Mouse (Mus musculus): Measurements from ENCODE around the gene Arrdc5. TPM values are rescaled to one million over a fixed set of nuclear protein-coding genes. Genes with fewer than 3 reads are reported as not detected.

The Arrdc5 gene
- polyA plus RNA-seq, 1 experiment from 2014 or later, result not detected

DNA sequence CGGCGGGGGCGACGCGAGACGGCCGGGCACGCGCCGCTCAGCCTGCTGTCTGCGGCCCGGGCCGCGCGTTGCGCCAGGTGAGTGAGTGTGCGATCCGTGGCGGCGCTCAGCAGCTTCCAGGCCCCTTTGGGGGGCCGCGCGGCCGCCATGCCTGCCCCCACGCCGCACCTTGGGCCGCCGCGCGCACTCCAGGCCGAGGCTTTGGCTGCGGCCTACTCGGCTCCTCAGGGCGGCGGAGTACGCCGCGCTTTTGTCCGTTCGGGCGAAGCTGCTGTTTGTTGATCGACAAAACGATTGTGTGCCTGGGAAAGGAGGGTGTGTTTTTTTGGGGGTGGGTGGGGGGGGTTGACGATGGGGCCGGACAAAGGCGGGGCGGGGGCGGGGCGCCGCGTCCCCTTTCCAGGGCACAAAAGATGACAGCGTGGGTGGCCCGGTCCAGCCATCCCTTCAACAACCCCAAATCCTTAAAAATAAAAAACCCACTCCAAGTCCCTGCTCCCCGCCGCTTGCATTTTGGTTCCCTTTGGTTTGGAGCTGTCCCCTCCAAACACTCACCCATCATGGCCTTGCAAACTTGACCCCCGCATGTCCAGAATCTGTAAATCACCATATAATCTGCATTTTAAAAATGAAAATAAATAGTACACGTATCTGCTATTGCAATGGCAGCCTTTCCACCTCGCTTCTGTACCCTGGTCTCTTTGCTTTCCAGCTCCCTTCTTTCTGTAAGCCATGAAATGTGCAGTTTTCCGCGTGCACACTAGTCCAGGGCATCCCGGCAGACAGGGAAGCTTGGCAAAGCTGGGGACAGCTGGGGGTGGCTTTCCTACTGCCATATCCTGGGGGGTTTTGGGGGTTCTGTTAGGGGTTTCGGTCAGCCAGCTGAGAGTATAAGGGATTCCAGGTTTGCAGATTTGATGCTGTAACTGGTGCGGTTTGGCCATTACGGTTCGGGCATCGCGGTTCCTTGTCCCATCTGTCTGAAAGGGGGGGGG is 26.4 kb upstream of the Arrdc5 start:
- WGBS, result 4% methylated on average over 67 of the region's 67 CpGs

DNA sequence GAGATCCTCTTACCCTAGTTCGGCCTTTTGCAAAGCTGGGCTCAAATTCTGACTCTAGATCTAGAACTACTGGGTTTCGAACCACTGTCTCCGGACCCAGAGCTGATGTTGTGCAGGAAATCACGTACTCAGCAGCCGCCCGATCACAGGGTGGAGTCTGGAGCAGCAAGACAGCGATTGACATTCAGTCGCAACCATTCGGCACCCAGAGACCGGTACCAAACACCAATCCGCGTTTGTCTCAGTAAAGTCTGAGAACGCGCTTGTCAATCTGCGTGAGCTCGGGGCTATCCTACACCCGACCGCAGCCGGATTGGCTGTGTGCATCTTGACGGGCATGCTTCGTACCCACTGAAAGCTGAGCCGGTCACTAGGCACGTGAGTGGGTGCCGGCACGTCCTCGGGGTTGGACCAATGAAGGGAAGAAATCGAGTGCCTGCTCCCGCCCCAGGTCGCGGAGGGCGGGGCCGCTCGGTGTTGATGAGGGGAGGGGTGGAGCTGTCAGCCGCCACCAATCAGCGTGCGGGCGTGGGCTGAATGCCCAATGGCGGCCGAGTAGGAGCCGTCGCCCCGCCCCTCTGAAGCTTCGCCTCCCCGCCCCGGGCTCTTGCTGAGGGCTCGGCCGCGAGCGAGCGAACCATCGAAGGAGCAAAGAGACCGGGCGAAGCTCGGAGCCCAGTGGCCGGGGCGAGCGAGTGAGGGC is 25.5 kb upstream of the Arrdc5 start, which contains the start of gene Kdm4b:
Gene Kdm4b, plus strand, starts transcription at position 613 of the 703 bp plus-strand sequence.
- Histone ChIP-seq H3K36me3 (peaks cover 38% of the 10 kb centered on the region), H3K4me3 (peak within 1 kb of the TSS; percentile 88), H3K27ac (replicated peaks) (peak within 1 kb of the TSS; percentile 95), H3K27me3 (ENCODE audit: low read depth, poor library complexity, severe bottlenecking) (no peaks in the 10 kb centered on the region), H3K9me3 (replicated peaks) (no peaks in the 10 kb centered on the region), H3K4me1 (peaks cover 45% of the 10 kb centered on the region)
- WGBS, result under 1% methylated on average over 57 of the region's 57 CpGs
- peak; percentile 99 for DNase-seq (ENCODE audit: low spot score)

More for the DNA sequence above, 26.4 kb upstream of the Arrdc5 start:
- H3K27me3 ChIP-seq (ENCODE audit: low read depth, poor library complexity, severe bottlenecking), result no peaks in the 10 kb centered on the region
- peak overlapping the region; percentile 95 for H3K27ac ChIP-seq (replicated peaks)
- H3K36me3 ChIP-seq, result peaks cover 29% of the 10 kb centered on the region
- no peaks in the 10 kb centered on the region for H3K9me3 ChIP-seq (replicated peaks)
- no peak for DNase-seq (ENCODE audit: low spot score)
- peak overlapping the region; percentile 88 for H3K4me3 ChIP-seq
- peaks cover 52% of the 10 kb centered on the region for H3K4me1 ChIP-seq

DNA sequence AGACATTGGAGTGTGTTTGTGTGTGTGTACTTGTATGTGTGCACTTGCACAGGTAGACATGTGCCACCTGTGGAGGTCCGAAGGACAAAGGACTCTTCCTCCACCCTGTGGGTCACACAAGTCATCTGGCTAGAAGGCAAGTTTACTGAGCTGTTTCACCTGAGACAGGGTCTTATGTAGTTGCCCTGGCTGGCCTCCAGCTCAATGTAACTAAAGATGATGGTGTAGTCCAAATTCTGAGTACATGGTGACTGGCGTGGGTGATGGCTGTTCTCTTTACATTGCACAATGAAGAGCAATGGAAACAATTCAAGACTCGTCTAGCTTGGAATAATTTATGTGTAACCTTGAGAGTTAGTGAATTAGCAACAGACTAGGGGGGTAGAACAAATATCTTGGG is 24.3 kb upstream of the Arrdc5 start:
- Histone ChIP-seq H3K36me3 (peaks cover 49% of the 10 kb centered on the region), H3K9me3 (replicated peaks) (no peaks in the 10 kb centered on the region), H3K27ac (replicated peaks) (no peak overlapping the region), H3K4me1 (peaks cover 33% of the 10 kb centered on the region), H3K4me3 (no peak overlapping the region), H3K27me3 (ENCODE audit: low read depth, poor library complexity, severe bottlenecking) (no peaks in the 10 kb centered on the region)
- DNase-seq (ENCODE audit: low spot score), result no peak
- 71% methylated on average over 3 of the region's 3 CpGs for WGBS

DNA sequence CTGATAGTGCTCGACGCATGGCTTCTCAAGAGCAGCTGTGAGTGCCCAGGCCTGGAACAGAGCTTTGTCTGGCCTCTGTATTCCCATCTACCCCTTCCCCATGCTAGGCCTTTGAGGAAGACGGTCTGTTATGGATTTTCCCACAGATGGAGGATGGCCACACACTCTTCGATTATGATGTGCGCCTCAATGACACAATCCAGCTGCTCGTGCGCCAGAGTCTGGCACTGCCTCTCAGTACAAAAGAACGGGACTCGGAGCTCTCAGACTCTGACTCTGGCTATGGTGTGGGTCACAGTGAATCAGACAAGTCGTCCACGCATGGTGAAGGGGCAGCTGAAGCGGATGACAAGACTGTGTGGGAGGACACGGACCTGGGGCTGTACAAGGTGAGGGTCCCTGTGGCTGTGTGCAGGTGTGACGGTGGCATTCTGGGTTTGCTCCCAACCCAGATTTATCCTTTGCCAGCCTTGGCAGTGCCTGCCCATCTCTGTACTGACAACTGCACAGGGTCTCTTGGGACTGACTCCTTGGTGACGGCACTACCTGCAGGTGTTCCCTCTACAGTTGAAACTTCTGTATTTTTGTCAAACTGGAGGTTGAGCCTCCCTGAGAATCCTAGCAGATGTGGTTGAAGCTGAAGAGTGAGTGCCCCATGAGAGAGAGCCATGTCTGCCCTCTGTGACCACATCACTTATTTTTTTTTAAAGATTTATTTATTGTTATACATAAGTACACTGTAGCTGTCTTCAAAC is 9.3 kb upstream of the Arrdc5 start:
- Histone ChIP-seq H3K4me3 (no peak overlapping the region), H3K36me3 (peaks cover 97% of the 10 kb centered on the region), H3K4me1 (peaks cover 38% of the 10 kb centered on the region), H3K9me3 (replicated peaks) (no peaks in the 10 kb centered on the region), H3K27me3 (ENCODE audit: low read depth, poor library complexity, severe bottlenecking) (no peaks in the 10 kb centered on the region), H3K27ac (replicated peaks) (no peak overlapping the region)
- WGBS, result 94% methylated on average over 15 of the region's 15 CpGs
- no peak for DNase-seq (ENCODE audit: low spot score)

DNA sequence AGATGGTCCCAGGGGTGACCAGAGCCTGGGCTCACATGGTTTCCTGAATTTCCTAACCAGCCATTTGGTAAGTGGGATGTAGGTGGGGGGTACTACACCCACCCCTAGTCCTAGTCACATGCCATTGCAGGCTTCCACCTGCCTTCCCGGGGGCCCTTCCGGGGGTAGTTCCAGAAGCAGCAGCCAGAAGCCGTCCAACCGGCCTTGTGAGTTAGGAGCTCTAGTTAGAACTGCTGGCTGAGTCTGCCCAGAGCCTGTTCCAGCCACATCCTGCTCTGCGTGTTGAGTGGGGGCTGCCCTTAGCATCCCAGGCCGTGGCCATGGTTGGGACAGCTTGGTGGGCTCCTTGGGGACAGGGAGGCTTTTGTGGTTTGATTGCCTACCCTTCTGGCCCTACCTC is 8.0 kb upstream of the Arrdc5 start:
- Histone ChIP-seq H3K4me1 (peaks cover 45% of the 10 kb centered on the region), H3K36me3 (peaks cover 84% of the 10 kb centered on the region), H3K9me3 (replicated peaks) (no peaks in the 10 kb centered on the region), H3K27me3 (ENCODE audit: low read depth, poor library complexity, severe bottlenecking) (no peaks in the 10 kb centered on the region), H3K4me3 (0 out of 2 replicates have a peak overlapping the region, but pooled peaks have one; percentile 1), H3K27ac (replicated peaks) (no peak overlapping the region)
- DNase-seq (ENCODE audit: low spot score), result no peak
- WGBS, result 88% methylated on average over 6 of the region's 6 CpGs

DNA sequence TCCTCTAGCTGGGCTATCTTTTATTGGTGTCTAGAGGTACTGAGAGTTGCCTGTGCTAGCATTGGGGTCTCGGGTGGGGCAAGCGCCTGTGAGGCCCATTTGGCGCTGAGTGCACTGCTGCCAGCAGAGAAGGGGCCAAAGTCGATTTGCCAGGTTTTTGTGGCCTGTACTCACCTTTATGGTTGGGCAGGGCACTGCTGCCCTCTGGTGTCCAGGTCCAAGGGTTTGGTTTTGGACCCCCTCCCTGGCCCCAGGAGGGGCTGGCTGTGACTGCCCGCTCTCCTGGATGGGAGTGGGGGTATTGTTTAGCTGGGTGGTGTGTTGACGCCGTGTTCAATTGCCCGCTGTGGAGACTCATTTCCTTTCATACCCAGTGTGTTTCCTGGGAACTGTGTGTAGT is 5.7 kb upstream of the Arrdc5 start:
- Histone ChIP-seq H3K9me3 (replicated peaks) (no peaks in the 10 kb centered on the region), H3K4me1 (peaks cover 57% of the 10 kb centered on the region), H3K27ac (replicated peaks) (peak overlapping the region; percentile 98), H3K36me3 (peaks cover 62% of the 10 kb centered on the region), H3K27me3 (ENCODE audit: low read depth, poor library complexity, severe bottlenecking) (no peaks in the 10 kb centered on the region), H3K4me3 (peak overlapping the region; percentile 81)
- no peak for DNase-seq (ENCODE audit: low spot score)
- WGBS, result 80% methylated on average over 8 of the region's 8 CpGs

DNA sequence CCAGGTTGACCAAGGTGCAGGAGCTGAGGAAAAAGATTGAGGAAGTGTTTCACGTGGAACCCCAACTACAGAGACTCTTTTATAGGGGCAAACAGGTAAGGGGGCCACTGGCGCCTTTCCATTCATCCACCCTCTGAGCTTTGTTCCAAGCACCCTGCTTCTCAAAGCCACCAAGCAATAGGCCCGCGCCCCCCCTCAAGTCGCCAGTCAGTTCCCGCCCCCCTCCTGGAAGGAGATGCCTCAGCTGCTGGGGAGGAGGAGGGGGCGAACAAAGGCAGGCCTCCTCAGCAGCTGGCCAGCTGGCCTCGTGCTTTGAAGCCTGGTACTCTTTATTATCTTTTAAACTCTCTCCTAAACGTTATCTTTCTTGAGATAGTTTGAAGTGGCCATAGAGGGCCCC is 5.1 kb upstream of the Arrdc5 start:
- 41% methylated on average over 9 of the region's 9 CpGs for WGBS
- Histone ChIP-seq H3K4me3 (peak overlapping the region; percentile 81), H3K4me1 (peaks cover 57% of the 10 kb centered on the region), H3K36me3 (peaks cover 55% of the 10 kb centered on the region), H3K27me3 (ENCODE audit: low read depth, poor library complexity, severe bottlenecking) (no peaks in the 10 kb centered on the region), H3K27ac (replicated peaks) (peak overlapping the region; percentile 98), H3K9me3 (replicated peaks) (no peaks in the 10 kb centered on the region)
- DNase-seq (ENCODE audit: low spot score), result no peak

DNA sequence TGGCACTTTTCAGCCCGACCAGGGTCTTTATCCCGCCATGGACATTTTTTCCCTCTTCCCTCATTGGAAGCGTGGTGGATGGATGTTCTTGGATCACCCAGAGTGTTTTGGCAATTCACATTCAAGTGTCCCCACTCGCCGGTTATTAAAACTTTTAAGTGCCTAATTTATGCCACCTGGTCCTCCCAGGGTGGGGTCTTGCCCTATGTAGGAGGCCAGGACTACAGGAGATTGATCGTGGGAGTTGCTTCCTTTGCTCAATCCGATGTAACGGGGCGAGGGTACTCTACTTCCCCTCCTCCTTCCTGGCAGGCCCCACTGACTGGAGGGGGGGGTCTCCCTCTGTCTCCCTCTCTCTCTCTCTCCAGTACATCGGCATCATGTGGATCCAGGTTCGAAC is 4.6 kb upstream of the Arrdc5 start:
- Histone ChIP-seq H3K4me1 (peaks cover 57% of the 10 kb centered on the region), H3K36me3 (peaks cover 51% of the 10 kb centered on the region)
- DNase-seq (ENCODE audit: low spot score), result no peak

DNA sequence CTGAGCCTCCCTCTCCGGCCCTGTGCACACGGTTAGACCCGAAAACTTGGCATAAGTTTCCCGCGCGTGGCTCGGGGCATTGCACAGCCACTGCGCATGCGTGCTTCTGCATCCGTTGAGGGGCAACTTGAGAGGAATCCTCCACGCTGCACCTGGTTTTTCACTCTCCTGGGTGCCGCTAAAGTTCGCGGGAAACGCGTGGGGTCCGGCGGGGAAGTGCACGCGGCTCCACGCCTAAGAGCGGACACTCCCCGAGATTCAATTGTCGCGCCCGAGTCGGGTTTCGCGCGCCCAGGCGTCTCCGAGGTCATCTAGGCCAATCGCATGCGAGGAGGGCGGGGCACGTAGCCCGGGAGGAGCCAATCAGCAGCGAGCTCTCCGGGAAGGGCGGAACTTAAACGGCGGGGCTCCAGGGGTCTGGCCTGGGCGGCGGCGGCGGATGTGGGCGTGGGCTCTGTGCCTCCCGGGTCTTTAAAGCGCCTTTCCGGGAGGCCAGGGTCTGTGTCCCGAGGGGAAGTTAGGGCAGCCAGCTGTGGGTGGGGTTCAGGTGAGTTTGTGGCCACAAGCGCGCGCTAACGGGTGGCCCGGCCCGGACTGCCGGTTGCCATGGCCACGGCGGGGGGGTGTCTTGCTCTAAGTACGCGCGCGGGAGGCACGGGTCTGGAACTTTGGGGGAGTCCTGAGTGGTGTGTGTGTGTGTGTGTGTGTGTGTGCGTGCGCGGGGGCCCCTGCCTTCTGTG is 3.9 kb upstream of the Arrdc5 start:
- H3K9me3 ChIP-seq (replicated peaks), result no peaks in the 10 kb centered on the region
- WGBS, result under 1% methylated on average over 68 of the region's 68 CpGs
- no peaks in the 10 kb centered on the region for H3K27me3 ChIP-seq (ENCODE audit: low read depth, poor library complexity, severe bottlenecking)
- H3K36me3 ChIP-seq, result peaks cover 44% of the 10 kb centered on the region
- DNase-seq (ENCODE audit: low spot score), result peak; percentile 98
- H3K27ac ChIP-seq (replicated peaks), result peak overlapping the region; percentile 98
- peaks cover 57% of the 10 kb centered on the region for H3K4me1 ChIP-seq
- H3K4me3 ChIP-seq, result peak overlapping the region; percentile 81

More for the DNA sequence above, 4.6 kb upstream of the Arrdc5 start:
- WGBS, result 23% methylated on average over 11 of the region's 11 CpGs
- H3K4me3 ChIP-seq, result peak overlapping the region; percentile 81
- no peaks in the 10 kb centered on the region for H3K9me3 ChIP-seq (replicated peaks)
- H3K27me3 ChIP-seq (ENCODE audit: low read depth, poor library complexity, severe bottlenecking), result no peaks in the 10 kb centered on the region
- peak overlapping the region; percentile 98 for H3K27ac ChIP-seq (replicated peaks)

DNA sequence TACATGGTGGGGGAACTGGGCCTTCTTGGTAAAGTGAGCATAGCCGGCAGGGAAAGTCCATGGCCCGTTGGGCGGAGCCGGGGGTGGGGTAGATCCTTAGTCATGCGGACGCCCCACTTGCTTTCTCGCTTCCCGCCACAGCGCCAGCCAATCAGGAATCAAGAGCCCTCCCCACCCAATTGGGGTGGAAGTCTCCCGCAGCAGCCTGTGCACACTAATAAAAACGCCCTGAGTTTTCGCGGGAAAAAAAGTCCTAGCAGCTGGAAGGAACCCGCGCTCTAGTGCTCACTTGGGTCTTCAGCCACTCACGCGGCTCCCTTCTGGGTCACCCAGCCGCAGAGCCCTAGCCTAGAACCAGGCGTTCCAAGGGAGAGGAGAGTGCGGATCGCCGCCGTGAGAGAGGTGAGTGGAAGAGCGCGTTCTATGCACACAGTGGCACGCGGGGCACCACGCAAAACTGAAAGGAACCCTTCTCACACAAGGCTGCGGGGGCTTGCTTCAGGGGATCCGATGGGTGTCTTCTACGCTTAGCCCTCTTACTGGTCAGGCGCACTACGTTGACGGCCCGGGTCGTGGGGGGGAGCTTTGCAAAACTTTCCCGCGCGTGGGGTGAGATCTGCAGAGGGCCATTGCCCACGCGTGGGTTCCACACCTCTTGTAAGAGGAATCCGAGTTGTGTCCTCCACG is 3.2 kb upstream of the Arrdc5 start, which contains the start of gene Uhrf1:
Gene Uhrf1, plus strand, starts transcription at position 162 of the 687 bp plus-strand sequence.
- H3K36me3 ChIP-seq, result peaks cover 37% of the 10 kb centered on the region
- WGBS, result under 1% methylated on average over 43 of the region's 43 CpGs
- DNase-seq (ENCODE audit: low spot score), result peak; percentile 92
- H3K27me3 ChIP-seq (ENCODE audit: low read depth, poor library complexity, severe bottlenecking), result no peaks in the 10 kb centered on the region
- no peaks in the 10 kb centered on the region for H3K9me3 ChIP-seq (replicated peaks)
- peak within 1 kb of the TSS; percentile 98 for H3K27ac ChIP-seq (replicated peaks)
- peaks cover 57% of the 10 kb centered on the region for H3K4me1 ChIP-seq
- H3K4me3 ChIP-seq, result peak within 1 kb of the TSS; percentile 81

DNA sequence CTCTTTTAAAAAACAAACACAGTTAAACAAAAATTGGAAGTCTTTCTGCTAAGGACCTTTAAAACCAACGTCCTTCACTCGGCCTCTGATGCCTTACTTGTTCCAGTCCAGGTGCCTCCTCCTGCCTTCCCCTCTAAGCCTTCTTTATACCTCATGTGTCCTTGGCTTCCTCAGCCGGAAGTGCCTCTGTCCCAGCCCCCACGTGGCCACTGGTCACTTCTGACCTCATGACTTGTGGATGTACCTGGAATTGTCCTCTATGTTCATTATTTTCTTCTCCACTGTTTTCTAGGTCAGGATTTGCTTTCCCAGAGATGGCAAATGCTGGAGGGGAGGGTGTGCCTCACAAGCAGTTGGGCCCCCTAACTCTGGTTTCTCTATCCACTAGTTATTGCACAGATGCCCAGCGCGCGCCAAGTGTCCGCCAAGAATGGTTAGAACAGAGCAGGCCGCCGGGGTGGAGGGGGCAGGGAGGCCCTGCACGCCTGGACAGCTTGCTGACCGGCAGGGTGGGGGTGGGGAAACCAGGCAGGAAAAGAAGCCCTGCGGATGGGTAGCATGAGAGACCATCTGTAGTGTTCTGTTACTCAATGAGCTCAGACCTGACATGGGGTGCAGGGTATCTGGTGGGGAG is 2.4 kb upstream of the Arrdc5 start:
- peak; percentile 80 for DNase-seq (ENCODE audit: low spot score)
- H3K4me3 ChIP-seq, result peak overlapping the region; percentile 81
- 25% methylated on average over 13 of the region's 13 CpGs for WGBS
- peaks cover 49% of the 10 kb centered on the region for H3K4me1 ChIP-seq
- H3K9me3 ChIP-seq (replicated peaks), result no peaks in the 10 kb centered on the region
- no peaks in the 10 kb centered on the region for H3K27me3 ChIP-seq (ENCODE audit: low read depth, poor library complexity, severe bottlenecking)
- peaks cover 28% of the 10 kb centered on the region for H3K36me3 ChIP-seq
- H3K27ac ChIP-seq (replicated peaks), result peak overlapping the region; percentile 98
